Mouse (Mus musculus): Measurements from ENCODE around the gene Rps25.

GRCm38 (mm10) chr9:44396684-44397411 lies 10.1 kb upstream of the Rps25 start, which contains the start of gene Slc37a4:
- no peak for TF ChIP-seq CTCF (IDR thresholded peaks at IDR 0.05; ENCODE audit: extremely low read depth, insufficient read depth, low read length)
- peak; percentile 62 for TF ChIP-seq POLR2A (IDR thresholded peaks at IDR 0.05; ENCODE audit: extremely low read depth, insufficient read depth, low read length)
